Mouse (Mus musculus) MEL (cell line): ENCODE measurements around the gene Psmd9. TPM values are rescaled to one million over a fixed set of nuclear protein-coding genes. Genes with fewer than 3 reads are reported as not detected.

ENCODE experiments used
- DNase-seq: peaks from one replicate; pipeline ENCODE4 v3.0.0; 2011; ENCODE audit warnings: low read depth, low spot score
- H3K27ac ChIP-seq: 2 replicates; pipeline ENCODE4 v1.5.1; 2012; ENCODE audit warnings: low read depth, mild to moderate bottlenecking, control low read depth, low read length, moderate library complexity; ENCODE audit not compliant: control insufficient read depth
- H3K27me3 ChIP-seq, 2 experiments: fragments of 150-350 bp in 1 of 2; sonication (generic) in 1 of 2; 2 replicates each; pipeline ENCODE4 v1.6.1; 2012; ENCODE audit warnings: low read length in 2 of 2, mild to moderate bottlenecking in 2 of 2, improper control_type of control experiment in 1 of 2, moderate library complexity in 1 of 2; ENCODE audit not compliant: insufficient read depth in 2 of 2, control insufficient read depth in 1 of 2
- H3K36me3 ChIP-seq, 2 experiments: 2 replicates each; pipeline ENCODE4 v1.6.1; 2012 to 2014; ENCODE audit warnings: low read length in 2 of 2, improper control_type of control experiment in 1 of 2, inconsistent platforms in 1 of 2, mild to moderate bottlenecking in 1 of 2; ENCODE audit not compliant: insufficient read depth in 2 of 2, control insufficient read depth in 1 of 2
- H3K4me1 ChIP-seq, 2 experiments: fragments of 150-350 bp in 1 of 2; sonication (generic) in 1 of 2; 2 replicates each; pipeline ENCODE4 v1.6.1; 2012; ENCODE audit warnings: low read length in 2 of 2, improper control_type of control experiment in 1 of 2, mild to moderate bottlenecking in 1 of 2; ENCODE audit not compliant: insufficient read depth in 2 of 2, control insufficient read depth in 1 of 2
- H3K4me3 ChIP-seq, 2 experiments: fragments of 150-350 bp in 1 of 2; sonication (generic) in 1 of 2; 2 replicates each; pipeline ENCODE4 v1.5.1; 2012; ENCODE audit warnings: low read depth in 2 of 2, low read length in 2 of 2, mild to moderate bottlenecking in 2 of 2, moderate library complexity in 2 of 2, control low read depth in 1 of 2, improper control_type of control experiment in 1 of 2; ENCODE audit not compliant: control insufficient read depth in 1 of 2, insufficient read depth in 1 of 2
- H3K79me2 ChIP-seq: 2 replicates; pipeline ENCODE4 v1.6.1; 2012; ENCODE audit warnings: mild to moderate bottlenecking, low read length, moderate library complexity; ENCODE audit not compliant: control insufficient read depth, poor library complexity, insufficient read depth
- H3K9ac ChIP-seq: 2 replicates; pipeline ENCODE4 v1.6.1; 2012; ENCODE audit warnings: low read depth, mild to moderate bottlenecking, control low read depth, low read length, moderate library complexity; ENCODE audit not compliant: control insufficient read depth, poor library complexity, severe bottlenecking
- H3K9me3 ChIP-seq: fragments of 150-350 bp; sonication (generic); replicated peaks from 2 replicates; pipeline ENCODE4 v1.6.1; 2012; ENCODE audit warnings: mild to moderate bottlenecking, low read length, improper control_type of control experiment, moderate library complexity; ENCODE audit not compliant: insufficient read depth
- BHLHE40 ChIP-seq: IDR thresholded peaks from 2 replicates; pipeline ENCODE4 v1.6.1; 2012; ENCODE audit warnings: low read depth, mild to moderate bottlenecking, inconsistent platforms, low read length, improper control_type of control experiment, borderline replicate concordance
- CHD1 ChIP-seq: IDR thresholded peaks from 2 replicates; pipeline ENCODE4 v1.6.1; 2012; ENCODE audit warnings: low read depth, mild to moderate bottlenecking, inconsistent platforms, low read length, improper control_type of control experiment
- CHD2 ChIP-seq: IDR thresholded peaks from 2 replicates; pipeline ENCODE4 v1.6.1; 2011; ENCODE audit warnings: low read length, improper control_type of control experiment
- CTCF ChIP-seq, 3 experiments: IDR thresholded peaks in 2 of 3; conservative IDR thresholded peaks in 1 of 3; 2 replicates each; pipeline ENCODE4 v1.5.1; 2011 to 2012; ENCODE audit warnings: low read length in 3 of 3, low read depth in 2 of 3, mild to moderate bottlenecking in 2 of 3, improper control_type of control experiment in 1 of 3, inconsistent platforms in 1 of 3, mixed read lengths in 1 of 3, moderate library complexity in 1 of 3; ENCODE audit not compliant: control insufficient read depth in 1 of 3, insufficient read depth in 1 of 3, poor library complexity in 1 of 3, severe bottlenecking in 1 of 3
- E2F4 ChIP-seq: IDR thresholded peaks from 2 replicates; pipeline ENCODE4 v1.6.1; 2011; ENCODE audit warnings: low read depth, low read length, improper control_type of control experiment, borderline replicate concordance
- ELF1 ChIP-seq: IDR thresholded peaks from 2 replicates; pipeline ENCODE4 v1.6.1; 2014; ENCODE audit warnings: low read depth, mild to moderate bottlenecking, inconsistent platforms, low read length, improper control_type of control experiment, moderate library complexity
- EP300 ChIP-seq, 2 experiments: IDR thresholded peaks; 2 replicates each; pipeline ENCODE4 v1.6.1; 2011; ENCODE audit warnings: improper control_type of control experiment in 2 of 2, low read length in 2 of 2, low read depth in 1 of 2, mild to moderate bottlenecking in 1 of 2
- ETS1 ChIP-seq: IDR thresholded peaks from 2 replicates; pipeline ENCODE4 v1.6.1; 2012; ENCODE audit warnings: low read depth, mild to moderate bottlenecking, inconsistent platforms, low read length, improper control_type of control experiment, moderate library complexity
- GABPA ChIP-seq: IDR thresholded peaks from 2 replicates; pipeline ENCODE4 v1.6.1; 2012; ENCODE audit warnings: low read depth, mild to moderate bottlenecking, inconsistent platforms, low read length, improper control_type of control experiment, moderate library complexity
- GATA1 ChIP-seq: IDR thresholded peaks from 2 replicates; pipeline ENCODE4 v1.6.1; 2011; ENCODE audit warnings: low read depth, low read length, improper control_type of control experiment
- HCFC1 ChIP-seq: IDR thresholded peaks from 2 replicates; pipeline ENCODE4 v1.6.1; 2012; ENCODE audit warnings: low read depth, mild to moderate bottlenecking, inconsistent platforms, low read length, improper control_type of control experiment, moderate library complexity
- KAT2A ChIP-seq: conservative IDR thresholded peaks from 2 replicates; pipeline ENCODE4 v1.6.1; 2012; ENCODE audit warnings: low read depth, low read length, improper control_type of control experiment, inconsistent platforms
- MAFK ChIP-seq: IDR thresholded peaks from 2 replicates; pipeline ENCODE4 v1.6.1; 2011; ENCODE audit warnings: low read depth, mild to moderate bottlenecking, low read length, improper control_type of control experiment, borderline replicate concordance
- MAX ChIP-seq: IDR thresholded peaks from 2 replicates; pipeline ENCODE4 v1.6.1; 2011; ENCODE audit warnings: low read length, improper control_type of control experiment
- MEF2A ChIP-seq: IDR thresholded peaks from 2 replicates; pipeline ENCODE4 v1.6.1; 2014; ENCODE audit warnings: low read depth, mild to moderate bottlenecking, inconsistent platforms, low read length, improper control_type of control experiment; ENCODE audit not compliant: poor library complexity, insufficient replicate concordance, severe bottlenecking; ENCODE audit errors: extremely low read depth
- MXI1 ChIP-seq: IDR thresholded peaks from 2 replicates; pipeline ENCODE4 v1.6.1; 2011; ENCODE audit warnings: mild to moderate bottlenecking, low read depth, low read length, improper control_type of control experiment
- MYB ChIP-seq: IDR thresholded peaks from 2 replicates; pipeline ENCODE4 v1.6.1; 2011; ENCODE audit warnings: mild to moderate bottlenecking, low read depth, low read length, improper control_type of control experiment
- MYC ChIP-seq: IDR thresholded peaks from 2 replicates; pipeline ENCODE4 v1.6.1; 2011; ENCODE audit warnings: low read depth, mild to moderate bottlenecking, low read length, improper control_type of control experiment, moderate library complexity
- NELFE ChIP-seq: IDR thresholded peaks from 2 replicates; pipeline ENCODE4 v1.6.1; 2011; ENCODE audit warnings: low read depth, low read length, improper control_type of control experiment
- NRF1 ChIP-seq: IDR thresholded peaks from 2 replicates; pipeline ENCODE4 v1.6.1; 2014; ENCODE audit warnings: low read depth, mild to moderate bottlenecking, inconsistent platforms, low read length, improper control_type of control experiment, moderate library complexity; ENCODE audit not compliant: poor library complexity, insufficient read depth, severe bottlenecking
- POLR2A ChIP-seq, 2 experiments: IDR thresholded peaks; 2 replicates each; pipeline ENCODE4 v1.6.1; 2011 to 2012; ENCODE audit warnings: low read length in 2 of 2, mild to moderate bottlenecking in 2 of 2, control low read depth in 1 of 2, improper control_type of control experiment in 1 of 2, low read depth in 1 of 2, moderate library complexity in 1 of 2; ENCODE audit not compliant: control insufficient read depth in 1 of 2, insufficient read depth in 1 of 2, poor library complexity in 1 of 2
- POLR2AphosphoS2 ChIP-seq: IDR thresholded peaks from 2 replicates; pipeline ENCODE4 v1.6.1; 2011; ENCODE audit warnings: low read length, improper control_type of control experiment
- POLR2AphosphoS5 ChIP-seq: IDR thresholded peaks from 2 replicates; pipeline ENCODE4 v1.6.1; 2012; ENCODE audit warnings: low read depth, borderline replicate concordance, mild to moderate bottlenecking, inconsistent platforms, low read length, moderate library complexity, mixed read lengths
- RAD21 ChIP-seq: IDR thresholded peaks from 2 replicates; pipeline ENCODE4 v1.6.1; 2011; ENCODE audit warnings: mild to moderate bottlenecking, low read depth, low read length, improper control_type of control experiment
- RCOR1 ChIP-seq: IDR thresholded peaks from 2 replicates; pipeline ENCODE4 v1.6.1; 2012; ENCODE audit warnings: low read depth, mild to moderate bottlenecking, inconsistent platforms, low read length, improper control_type of control experiment
- SIN3A ChIP-seq: IDR thresholded peaks from 2 replicates; pipeline ENCODE4 v1.6.1; 2012; ENCODE audit warnings: low read length, improper control_type of control experiment, inconsistent platforms
- SMC3 ChIP-seq: IDR thresholded peaks from 2 replicates; pipeline ENCODE4 v1.6.1; 2011; ENCODE audit warnings: low read depth, low read length, improper control_type of control experiment
- TAL1 ChIP-seq: IDR thresholded peaks from 2 replicates; pipeline ENCODE4 v1.6.1; 2012; ENCODE audit warnings: mild to moderate bottlenecking, inconsistent platforms, low read length, moderate library complexity, mixed read lengths
- TBP ChIP-seq: IDR thresholded peaks from 2 replicates; pipeline ENCODE4 v1.8.0; 2011; ENCODE audit warnings: low read depth, low read length, improper control_type of control experiment
- TCF12 ChIP-seq: IDR thresholded peaks from 2 replicates; pipeline ENCODE4 v1.6.1; 2014; ENCODE audit warnings: low read depth, mild to moderate bottlenecking, inconsistent platforms, low read length, improper control_type of control experiment, moderate library complexity
- UBTF ChIP-seq: IDR thresholded peaks from 2 replicates; pipeline ENCODE4 v1.6.1; 2012; ENCODE audit warnings: low read depth, mild to moderate bottlenecking, inconsistent platforms, low read length, improper control_type of control experiment, moderate library complexity, borderline replicate concordance; ENCODE audit not compliant: insufficient read depth
- USF1 ChIP-seq: IDR thresholded peaks from 2 replicates; pipeline ENCODE4 v1.6.1; 2014; ENCODE audit warnings: low read depth, mild to moderate bottlenecking, inconsistent platforms, low read length, improper control_type of control experiment, moderate library complexity
- USF2 ChIP-seq, 2 experiments: IDR thresholded peaks; 2 replicates each; pipeline ENCODE4 v1.6.1; 2011 to 2012; ENCODE audit warnings: improper control_type of control experiment in 2 of 2, low read length in 2 of 2, borderline replicate concordance in 1 of 2, inconsistent platforms in 1 of 2, low read depth in 1 of 2, mild to moderate bottlenecking in 1 of 2; ENCODE audit not compliant: insufficient read depth in 1 of 2
- ZC3H11A ChIP-seq: IDR thresholded peaks from 2 replicates; pipeline ENCODE4 v1.6.1; 2012; ENCODE audit warnings: low read depth, mild to moderate bottlenecking, inconsistent platforms, low read length, improper control_type of control experiment
- ZMIZ1 ChIP-seq: IDR thresholded peaks from 2 replicates; pipeline ENCODE4 v1.6.1; 2012; ENCODE audit warnings: low read depth, mild to moderate bottlenecking, inconsistent platforms, low read length, improper control_type of control experiment, moderate library complexity
- ZNF384 ChIP-seq: IDR thresholded peaks from 2 replicates; pipeline ENCODE4 v1.6.1; 2012; ENCODE audit warnings: low read depth, mild to moderate bottlenecking, inconsistent platforms, low read length, improper control_type of control experiment
- polyA plus RNA-seq, 2 experiments: library from polyadenylated mRNA; stranded (reverse) in 1 of 2; unstranded in 1 of 2; fragments of >175 nt in 1 of 2; fragments of >200 nt in 1 of 2; gene quantifications; 2 replicates each; pipeline versions ENCODE4 v1.2.1 to v1.2.4; 2012; ENCODE audit warnings: low replicate concordance in 2 of 2, low read depth in 1 of 2; ENCODE audit not compliant: insufficient read length in 2 of 2, insufficient read depth in 1 of 2, missing spikeins in 1 of 2
- total RNA-seq: library from RNA; depleted of rRNA; stranded (reverse); fragments of 300-350 nt; gene quantifications from 2 replicates; pipeline ENCODE4 v1.2.3, GENCODE M21; 2012

Gene Psmd9
- total and polyA plus RNA-seq, 3 experiments, result 32.0 to 54.6 TPM; not detected in 1

GRCm38 (mm10) chr5:123136361-123137043 lies 32.7 kb upstream of the Psmd9 start:
- peak; percentile 95 for DNase-seq
- H3K79me2 ChIP-seq, result peaks cover 42% of the 10 kb centered on the region
- peaks cover 4 to 34% of the 10 kb centered on the region in 2 experiments; a peak in 3 of 4 replicates for H3K4me1 ChIP-seq
- H3K27me3 ChIP-seq, result no peaks in the 10 kb centered on the region
- H3K4me3 ChIP-seq, result peak overlapping the region; percentile 63 to 71
- peaks cover 0 to 29% of the 10 kb centered on the region in 2 experiments; a peak in 2 of 4 replicates for H3K36me3 ChIP-seq
- peak overlapping the region; percentile 100 for H3K27ac ChIP-seq
- no peaks in the 10 kb centered on the region for H3K9me3 ChIP-seq
- peak overlapping the region; percentile 93 for H3K9ac ChIP-seq
- TF ChIP-seq HCFC1 (no peak), TBP (peak; percentile 93), ZC3H11A (no peak), CTCF (IDR thresholded peaks at IDR 0.05 in 2 of 3, conservative IDR thresholded peaks at IDR 0.05 in 1 of 3; ENCODE audit: control insufficient read depth in 1 of 3, insufficient read depth in 1 of 3, low read depth in 2 of 3, low read length in 3 of 3, poor library complexity in 1 of 3, severe bottlenecking in 1 of 3) (no peak), KAT2A (no peak; the same call in 1 of the 2 replicates), CHD2 (peak; percentile 70), BHLHE40 (peak; percentile 98), USF2 (IDR thresholded peaks at IDR 0.05; ENCODE audit: borderline replicate concordance in 1 of 2, insufficient read depth in 1 of 2, low read depth in 1 of 2, low read length in 2 of 2) (no peak), NELFE (peak; percentile 68), GABPA (no peak), POLR2AphosphoS5 (no peak), SIN3A (peak; percentile 91), ETS1 (peak; percentile 82), UBTF (0 out of 2 replicates have a peak, but pooled peaks have one; percentile 44), RCOR1 (peak; percentile 41; the same call in 1 of the 2 replicates), ELF1 (peak; percentile 76), CHD1 (peak; percentile 2; the same call in 1 of the 2 replicates), USF1 (peak; percentile 85), EP300 (IDR thresholded peaks at IDR 0.05; ENCODE audit: low read depth in 1 of 2, low read length in 2 of 2) (peak; percentile 20 to 76; a peak in 3 of 4 replicates), SMC3 (no peak), POLR2A (IDR thresholded peaks at IDR 0.05; ENCODE audit: control insufficient read depth in 1 of 2, insufficient read depth in 1 of 2, low read depth in 1 of 2, low read length in 2 of 2, poor library complexity in 1 of 2) (peak; percentile 35 to 83), RAD21 (no peak), POLR2AphosphoS2 (peak; percentile 80), TAL1 (peak; percentile 50), TCF12 (peak; percentile 76), MEF2A (no peak), MAX (peak; percentile 97), MXI1 (peak; percentile 97), E2F4 (no peak), MYB (peak; percentile 41; the same call in 1 of the 2 replicates), NRF1 (peak; percentile 54; the same call in 1 of the 2 replicates), MAFK (no peak), ZMIZ1 (no peak; the same call in none of the 2 replicates), ZNF384 (no peak), MYC (peak; percentile 89), GATA1 (peak; percentile 86)
